Mouse (Mus musculus) induced T-regulatory cell, adult 2 months (primary cell): ENCODE data around the gene Lrp2.
"Not testable (repeated sequence)": the region's sequence is repeated elsewhere in the genome, so short reads cannot be mapped to it uniquely, and the experiment has no call there.

ENCODE experiments used
- DNase-seq: peaks from one replicate; pipeline ENCODE4 v3.0.0-alpha.2; 2012; ENCODE audit warnings: low read depth

Lrp2 gene

DNA sequence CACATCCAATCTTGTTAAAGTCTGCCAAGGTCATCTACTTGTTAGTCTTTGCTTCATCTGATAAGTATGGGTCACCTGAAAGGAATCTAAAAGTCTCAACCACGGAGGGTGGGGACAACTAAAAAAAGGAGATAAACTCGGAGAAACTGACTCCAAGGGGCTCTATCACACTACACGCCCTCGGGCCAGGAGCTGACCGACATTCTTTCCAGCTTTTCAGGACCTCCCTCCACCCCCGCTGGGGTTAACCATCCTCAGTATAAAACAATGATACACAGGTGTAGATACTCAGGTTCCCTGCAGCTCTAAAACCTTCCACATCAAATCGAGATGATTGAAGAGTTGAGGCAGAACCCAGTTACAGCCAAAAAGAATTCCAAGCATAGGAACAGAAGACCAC lies 3.0 kb downstream of the Lrp2 start:
- no peak for DNase-seq

DNA sequence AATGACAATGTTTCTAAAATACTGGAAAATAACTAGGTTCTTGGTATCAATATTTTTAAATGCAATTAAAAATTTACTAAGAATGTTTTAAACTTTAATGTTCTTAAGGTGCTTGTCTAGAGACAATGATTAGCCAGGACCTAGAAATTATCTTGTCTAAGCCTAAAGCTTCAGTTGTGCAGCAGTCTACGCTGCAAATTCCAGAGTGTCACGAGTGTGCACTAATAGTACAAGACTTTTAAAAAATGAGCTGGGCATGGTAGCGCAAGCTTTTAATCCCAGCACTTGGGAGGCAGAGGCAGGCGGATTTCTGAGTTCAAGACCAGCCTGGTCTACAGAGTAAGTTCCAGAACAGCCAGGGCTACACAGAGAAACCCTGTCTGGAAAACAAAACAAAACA lies 3.8 kb downstream of the Lrp2 start:
- not testable (repeated sequence) for DNase-seq

DNA sequence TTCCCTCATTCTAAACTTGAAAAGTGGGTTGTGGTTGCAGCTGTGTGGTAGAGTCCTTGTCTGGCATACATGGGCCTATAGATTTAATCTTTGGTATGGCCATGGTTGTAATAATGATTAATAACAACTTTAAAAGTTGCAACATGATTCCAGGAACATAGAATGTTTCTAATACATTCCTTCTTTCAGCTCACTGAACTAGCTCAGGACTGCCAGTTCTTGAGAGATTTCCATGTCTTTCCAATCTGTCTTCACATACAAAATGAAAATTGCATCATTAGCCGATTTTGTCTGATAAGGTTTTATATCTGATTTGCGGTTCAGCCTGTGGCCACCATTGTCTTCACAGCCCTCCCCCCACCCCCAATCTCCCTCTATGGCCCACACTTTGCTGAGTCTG lies 5.8 kb downstream of the Lrp2 start:
- no peak for DNase-seq

DNA sequence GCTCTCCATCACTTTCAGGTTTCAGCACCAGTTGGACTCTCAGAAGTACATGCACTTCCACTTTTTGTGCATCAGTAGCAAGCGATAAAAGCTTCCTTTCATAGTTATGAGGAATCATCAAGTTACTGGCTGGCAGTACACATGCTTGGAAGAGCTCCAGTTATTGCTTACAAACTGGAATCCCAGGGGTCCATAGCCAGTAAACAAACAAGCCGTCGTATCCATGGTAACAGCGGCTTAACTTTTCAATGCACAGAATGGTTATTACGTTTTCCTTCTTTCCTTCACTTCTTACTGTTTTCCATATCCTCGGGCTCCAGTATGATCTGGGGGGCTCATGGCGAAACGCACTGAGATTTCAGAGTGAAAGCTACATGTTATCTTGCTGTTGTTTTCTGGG lies 7.7 kb downstream of the Lrp2 start:
- DNase-seq: no peak

DNA sequence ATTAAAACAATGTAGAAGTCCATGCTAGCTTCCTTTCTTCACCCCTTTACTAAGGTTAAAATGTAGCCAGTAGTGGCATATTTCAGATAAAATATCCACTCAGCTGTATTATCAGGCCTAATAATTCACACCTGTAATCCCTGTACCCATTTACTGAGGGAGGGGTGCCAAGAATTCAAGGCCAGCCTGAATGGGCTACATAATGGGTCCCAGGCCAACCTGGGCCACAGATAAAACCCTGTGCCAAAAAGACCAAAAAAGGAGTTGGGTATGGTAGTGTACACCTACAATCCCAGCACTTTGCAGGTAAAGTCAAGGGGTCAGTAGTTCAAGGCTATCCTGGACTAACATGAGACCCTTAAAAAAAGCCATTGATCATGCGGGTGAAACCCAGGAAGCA lies 9.3 kb downstream of the Lrp2 start:
- no peak for DNase-seq

DNA sequence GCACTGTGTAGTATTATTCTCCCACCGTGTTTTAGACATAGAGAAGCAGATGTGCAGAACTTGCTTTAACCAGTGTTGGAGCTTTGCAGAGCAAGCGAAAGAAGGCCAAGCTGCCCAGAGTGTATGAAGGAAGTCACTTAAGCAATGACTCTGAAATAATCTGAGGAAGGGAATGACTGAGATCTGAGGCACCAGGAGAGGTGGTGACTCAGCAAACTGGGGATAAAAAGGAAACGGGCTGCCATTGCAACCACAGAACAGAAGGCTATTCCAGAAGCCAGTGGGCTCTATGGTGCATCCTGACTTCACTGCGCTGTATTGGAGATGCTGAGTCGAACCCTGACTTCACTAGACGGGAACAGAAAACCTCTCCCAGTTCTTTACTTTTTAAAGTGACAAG lies 10.9 kb downstream of the Lrp2 start:
- DNase-seq: no peak

DNA sequence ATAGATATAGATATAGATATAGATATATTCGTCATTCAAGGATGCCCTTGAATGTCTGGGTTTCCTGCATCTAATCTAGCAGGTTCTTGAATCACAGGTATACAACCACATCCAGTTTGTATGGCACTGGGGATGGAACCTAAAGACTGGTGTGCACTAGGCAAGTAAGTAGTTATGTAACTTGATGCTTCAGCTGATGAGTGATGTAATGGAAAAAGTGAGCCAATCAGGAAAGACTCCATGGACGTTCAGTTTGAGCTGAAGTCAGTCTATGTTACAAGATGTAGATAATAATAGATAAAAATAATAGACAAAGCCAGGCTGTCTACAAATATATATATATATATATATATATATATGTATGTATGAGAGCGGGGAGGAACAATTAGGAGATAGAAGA lies 11.6 kb downstream of the Lrp2 start:
- no peak for DNase-seq

DNA sequence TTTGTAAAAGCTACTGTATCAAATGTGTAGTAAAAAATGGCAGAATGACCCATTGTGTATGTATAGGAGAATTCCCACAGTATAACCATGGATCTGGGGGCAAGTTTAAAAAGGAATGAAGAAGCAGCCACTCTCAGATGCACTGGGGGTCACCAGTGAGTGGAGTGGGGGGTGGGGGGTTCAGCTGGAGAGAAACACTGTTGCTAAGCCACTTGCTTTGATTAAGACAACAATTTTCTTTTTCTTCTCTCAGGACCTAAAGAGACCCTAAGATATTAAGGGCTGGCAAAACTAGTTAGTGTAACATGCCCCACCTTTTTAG lies 12.2 kb downstream of the Lrp2 start:
- no peak for DNase-seq

DNA sequence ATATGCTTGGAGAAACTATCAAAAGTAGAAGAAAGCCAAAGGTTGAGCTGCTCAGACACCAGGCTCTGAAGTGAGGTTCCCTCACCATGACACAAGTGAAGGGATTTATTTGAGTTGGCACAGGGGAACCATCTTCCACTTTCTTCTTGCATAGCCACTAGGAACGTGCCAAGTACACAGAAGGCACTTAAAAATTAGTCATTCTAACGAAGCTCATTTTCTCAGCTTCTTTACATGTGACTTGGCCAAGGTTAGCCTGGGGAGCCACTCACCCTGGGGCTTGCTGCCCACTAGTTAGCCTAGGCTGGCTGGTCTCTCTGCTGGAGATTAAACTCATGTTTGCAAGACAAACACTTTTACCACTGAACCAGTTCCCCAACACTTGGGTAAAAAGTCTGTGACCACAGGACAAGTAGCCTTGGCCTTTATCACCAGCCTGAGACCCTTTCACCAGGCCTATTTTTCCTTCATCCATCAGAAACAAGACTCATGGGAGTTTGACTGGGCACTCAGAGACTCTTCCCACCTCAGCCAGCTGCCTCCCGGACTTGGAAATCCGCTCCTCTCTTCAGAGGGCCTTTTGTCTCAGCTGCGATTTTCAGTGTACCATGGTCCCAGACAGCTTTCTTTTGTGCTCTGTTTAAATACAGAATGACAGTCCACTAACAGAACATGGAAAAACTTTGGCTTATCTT lies 12.7 kb downstream of the Lrp2 start:
- DNase-seq: no peak

DNA sequence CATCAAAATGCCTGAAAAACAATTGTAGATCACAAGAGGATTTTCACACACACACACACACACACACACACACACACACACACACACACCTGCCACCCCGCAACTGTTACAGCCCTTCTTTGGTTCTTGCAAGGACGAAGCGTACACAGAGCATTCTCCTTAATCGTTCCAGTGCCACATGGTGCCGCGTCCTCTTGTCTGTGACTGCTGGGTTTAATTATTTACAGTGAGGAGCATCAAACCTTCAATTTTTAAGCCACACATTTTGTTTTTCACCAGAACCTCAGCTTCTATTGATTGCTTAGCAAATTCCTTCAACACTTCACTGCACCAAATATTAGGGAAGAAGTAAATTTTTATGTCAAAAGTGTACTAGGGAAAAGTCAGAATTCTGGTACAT lies 15.3 kb downstream of the Lrp2 start:
- no peak for DNase-seq

DNA sequence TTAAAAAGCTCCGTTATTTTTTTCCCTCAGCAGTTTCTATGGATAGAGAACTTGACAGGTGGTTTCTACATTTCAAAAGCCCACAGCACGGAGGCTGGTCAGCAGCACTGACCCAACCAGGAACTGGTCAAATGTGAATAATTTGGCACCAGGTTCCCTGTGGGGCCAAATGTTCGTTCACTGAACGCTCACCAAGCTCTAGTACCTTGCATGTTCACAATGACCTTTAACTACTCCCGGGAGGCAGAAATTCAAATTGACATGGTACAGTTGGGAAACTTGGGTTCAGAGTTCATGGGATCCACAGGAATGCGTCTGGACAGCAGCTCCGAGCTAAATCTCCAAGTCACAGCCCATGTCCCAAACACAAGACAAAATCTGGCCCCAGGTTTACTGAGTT lies 19.6 kb downstream of the Lrp2 start:
- no peak for DNase-seq

DNA sequence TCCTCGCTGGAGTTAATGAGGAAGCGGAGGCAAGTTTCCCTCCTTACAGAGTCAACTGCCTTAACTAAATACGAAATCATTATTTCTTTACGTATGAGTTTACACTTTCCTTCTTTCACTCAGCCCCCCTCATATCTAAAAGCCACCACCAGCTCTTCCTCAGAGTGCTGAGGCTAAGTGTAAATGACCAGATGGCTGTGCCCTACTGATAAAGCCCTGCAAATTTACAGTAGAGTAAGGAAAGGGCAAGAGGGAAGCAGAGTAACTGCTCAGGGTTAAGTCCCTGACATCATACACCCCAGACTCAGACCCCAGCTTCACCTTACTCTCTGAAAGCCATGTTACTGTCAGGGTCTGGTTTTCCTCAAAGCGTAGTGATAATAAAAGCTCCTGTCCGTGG lies 22.4 kb downstream of the Lrp2 start:
- DNase-seq: no peak

DNA sequence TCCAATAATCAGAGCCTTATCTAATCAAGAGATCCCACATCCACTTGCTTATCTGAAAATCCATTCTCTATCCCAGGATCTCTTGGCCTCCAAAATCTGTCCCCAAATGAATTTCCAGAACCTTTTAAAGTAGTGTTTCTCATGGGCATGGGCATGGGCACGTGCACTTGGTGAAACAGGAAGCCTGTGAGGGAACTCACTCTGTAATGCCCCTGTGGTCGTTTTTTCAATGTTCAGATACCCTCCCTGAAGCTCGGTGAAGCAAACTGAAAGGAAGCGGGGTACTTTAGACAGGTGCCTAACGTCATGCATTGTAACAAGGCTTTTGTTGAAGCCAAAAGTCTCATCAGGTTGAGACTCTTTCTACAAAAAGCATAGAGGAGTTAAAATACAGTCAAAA lies 23.1 kb downstream of the Lrp2 start:
- DNase-seq: no peak

DNA sequence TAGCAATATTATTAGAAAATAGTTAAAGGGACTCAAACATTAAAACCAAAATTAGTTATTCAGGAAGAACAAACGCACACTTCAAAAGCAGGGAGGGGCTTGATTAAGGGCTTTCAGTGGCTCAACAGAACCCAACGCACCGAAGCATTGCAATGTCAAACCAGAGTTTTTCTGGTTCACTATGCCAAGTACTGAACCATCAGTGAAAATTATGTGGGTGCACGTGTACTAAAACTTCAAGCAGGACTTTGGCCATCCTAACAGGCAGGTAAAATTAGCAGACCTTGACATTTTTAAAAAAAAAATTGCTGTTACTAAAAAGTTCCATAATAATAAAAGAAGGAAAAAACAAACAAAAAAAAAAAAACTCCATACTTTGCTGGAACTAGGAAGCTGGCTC lies 25.6 kb downstream of the Lrp2 start:
- DNase-seq: no peak

DNA sequence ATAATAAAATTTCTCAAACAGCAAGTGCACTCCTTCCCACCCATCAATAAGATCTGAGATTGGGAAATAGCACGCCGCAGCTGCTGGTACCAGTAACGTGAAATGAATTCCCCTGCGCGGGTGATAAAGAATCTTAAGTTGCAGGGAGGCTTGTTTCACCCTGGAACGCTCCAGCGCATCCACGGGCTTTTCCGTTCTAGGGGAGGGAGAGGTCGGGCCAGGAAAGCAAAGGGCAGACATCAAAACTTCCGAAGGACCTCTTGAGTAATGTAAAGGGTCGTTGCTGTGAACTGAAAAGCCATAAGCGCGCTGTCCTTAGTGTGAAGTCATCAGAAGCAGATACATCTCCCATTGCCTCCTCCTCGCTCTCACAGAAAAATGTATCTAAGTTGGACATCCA lies 26.5 kb downstream of the Lrp2 start:
- DNase-seq: no peak

DNA sequence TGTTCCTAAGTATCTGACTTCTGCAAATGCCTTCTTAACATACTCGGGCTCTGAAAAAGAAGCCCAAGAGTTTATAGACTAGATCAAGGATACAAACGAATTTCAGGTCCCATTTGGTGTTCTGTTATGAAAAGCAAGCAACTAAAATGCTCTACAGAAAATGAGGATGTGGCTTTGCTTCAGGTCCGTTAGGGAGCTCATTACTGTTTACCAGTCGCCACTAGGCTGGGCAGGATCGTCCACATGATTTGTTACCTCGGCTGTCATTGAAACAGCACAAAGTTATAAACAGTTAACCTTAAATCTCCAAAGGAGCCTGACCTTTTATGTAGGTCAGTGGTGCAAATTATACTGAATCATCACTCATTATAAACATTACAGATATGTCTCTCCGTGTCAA lies 29.2 kb downstream of the Lrp2 start:
- no peak for DNase-seq

DNA sequence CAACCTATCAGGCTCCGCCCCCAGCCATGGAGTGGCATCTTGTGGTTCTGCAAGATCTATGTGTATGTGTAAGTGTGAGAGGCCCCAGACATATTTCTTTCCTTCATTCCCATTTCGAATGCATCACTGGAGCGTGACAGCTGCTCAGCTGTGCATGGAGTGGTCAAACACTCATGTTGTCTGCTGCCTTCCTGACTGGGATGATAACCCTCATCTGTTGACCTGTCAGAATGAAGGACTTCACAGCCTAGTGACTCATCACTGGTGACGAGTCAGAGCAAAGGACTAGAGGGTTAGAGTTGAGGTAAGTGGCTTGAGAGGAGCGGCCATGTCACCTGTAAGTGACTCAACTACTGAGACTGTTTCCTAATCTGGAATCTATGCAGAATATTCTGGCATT lies 34.2 kb downstream of the Lrp2 start:
- DNase-seq: no peak

DNA sequence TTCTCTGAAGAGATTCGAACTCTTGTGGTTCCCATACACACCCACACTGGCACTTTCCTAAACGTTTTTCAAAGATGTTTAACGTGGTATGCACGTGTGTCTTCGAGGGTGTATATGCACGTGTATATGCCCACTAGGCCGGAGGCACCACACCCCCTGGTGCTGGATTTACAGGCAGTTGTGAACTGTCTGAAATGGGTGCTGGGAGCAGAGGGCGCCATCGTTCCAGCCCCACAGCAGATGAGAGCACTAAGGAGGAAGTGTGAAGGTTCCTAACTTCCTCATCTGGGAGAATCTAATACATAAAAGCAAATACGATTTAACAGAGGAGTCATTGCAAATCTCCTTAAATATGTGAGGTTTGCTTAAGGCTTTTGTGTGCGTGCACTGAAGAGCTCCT lies 39.0 kb downstream of the Lrp2 start:
- DNase-seq: no peak

DNA sequence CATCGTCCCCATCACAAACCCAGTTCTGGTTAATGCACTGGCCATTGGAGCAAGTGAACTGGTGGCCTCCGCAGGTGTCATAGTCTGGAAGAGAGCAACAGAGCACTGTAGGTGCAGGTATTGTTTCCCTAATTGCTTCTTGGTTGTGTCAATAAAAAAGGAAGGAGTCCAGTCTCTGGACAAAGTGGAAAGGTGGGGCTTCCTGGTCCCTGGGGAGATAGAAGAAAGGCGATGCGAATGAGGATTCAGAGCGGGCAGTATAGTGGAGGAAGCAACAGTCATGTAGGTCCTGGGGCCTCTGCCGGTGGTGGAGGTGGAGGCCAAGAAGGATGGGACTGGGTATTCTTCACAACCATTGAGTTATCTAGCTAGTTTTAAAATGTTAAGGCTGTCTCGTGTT lies 49.8 kb downstream of the Lrp2 start:
- DNase-seq: no peak

DNA sequence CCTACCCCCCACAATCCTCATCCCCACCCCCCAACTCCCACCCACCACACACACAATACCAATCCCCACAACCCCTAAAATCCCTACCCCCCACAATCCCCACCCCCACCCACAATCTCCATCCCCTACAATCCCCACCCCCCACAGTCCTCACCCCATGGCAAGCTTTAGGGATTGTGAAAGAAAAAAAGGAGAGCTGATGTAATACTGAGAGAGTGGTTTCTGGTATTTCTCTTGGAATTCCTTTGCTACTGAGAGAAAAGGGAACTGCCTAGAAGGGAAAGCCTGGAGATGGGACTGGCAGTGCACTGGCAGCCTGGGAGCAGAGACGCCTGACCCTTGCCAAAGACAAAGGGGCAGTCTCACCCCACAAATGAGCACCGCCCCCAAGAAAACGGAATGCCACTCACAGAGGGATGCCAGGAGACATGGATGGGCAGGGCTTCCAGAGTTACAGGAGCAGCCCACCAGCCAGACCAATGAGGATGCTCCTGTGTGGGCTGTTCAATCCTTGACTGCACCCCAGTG lies 54.3 kb downstream of the Lrp2 start:
- DNase-seq: no peak

DNA sequence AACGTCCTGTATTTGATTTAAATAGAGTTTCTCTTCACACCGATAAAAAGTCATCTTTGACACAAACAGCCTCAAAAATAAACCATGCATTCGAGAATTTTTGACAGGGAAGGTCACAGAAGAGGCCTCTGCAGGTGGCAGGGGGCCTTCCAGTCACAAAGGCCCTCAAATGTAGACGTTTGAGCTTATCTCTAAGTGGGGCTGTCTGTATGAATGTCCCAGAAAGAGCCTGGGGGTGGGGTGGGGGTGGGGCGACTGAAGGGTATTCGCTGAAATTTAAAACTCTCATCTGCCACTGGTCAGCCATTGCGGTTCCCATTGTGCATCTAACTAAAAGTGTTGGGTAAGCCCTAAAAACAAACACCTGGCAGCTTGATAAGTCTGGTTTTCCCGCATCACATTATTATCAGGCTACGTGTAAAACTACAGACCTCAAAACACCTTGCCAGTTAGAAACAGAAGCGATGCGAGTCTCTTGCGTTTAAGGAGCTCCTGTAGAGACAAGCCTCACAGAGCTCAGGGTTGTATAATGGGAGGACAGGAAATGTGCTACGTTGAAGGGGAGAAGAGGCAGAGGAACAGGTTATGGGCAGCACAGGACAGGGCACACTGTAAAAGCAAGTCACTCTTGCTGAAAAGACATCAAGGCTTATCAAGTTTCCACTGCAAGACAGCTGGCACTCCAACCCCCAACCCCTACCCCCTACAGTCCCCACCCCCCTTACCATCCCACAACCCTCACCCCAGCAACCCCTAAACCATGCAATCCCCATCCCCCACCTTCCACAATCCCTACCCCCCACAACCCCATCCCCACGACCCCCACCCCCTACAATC lies 55.0 kb downstream of the Lrp2 start:
- no peak for DNase-seq

DNA sequence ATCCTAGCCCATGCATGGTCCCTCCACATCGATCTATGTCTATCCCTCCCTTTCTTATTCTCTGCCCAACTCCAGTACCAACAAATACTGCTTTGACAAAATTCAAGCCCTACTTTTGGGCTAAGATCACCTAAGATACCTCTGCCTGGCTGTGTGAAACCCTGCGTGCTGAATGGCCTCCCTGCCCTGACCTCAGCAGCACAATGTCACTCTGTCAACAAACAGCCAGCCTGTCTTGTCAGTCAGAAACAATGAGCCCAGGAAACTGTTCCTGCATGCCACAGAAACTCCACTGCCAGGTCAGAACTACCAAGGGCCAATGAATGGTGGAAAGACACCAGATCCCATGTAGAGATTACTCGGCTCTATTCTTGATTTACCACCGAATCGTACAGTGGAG lies 55.7 kb downstream of the Lrp2 start:
- no peak for DNase-seq

DNA sequence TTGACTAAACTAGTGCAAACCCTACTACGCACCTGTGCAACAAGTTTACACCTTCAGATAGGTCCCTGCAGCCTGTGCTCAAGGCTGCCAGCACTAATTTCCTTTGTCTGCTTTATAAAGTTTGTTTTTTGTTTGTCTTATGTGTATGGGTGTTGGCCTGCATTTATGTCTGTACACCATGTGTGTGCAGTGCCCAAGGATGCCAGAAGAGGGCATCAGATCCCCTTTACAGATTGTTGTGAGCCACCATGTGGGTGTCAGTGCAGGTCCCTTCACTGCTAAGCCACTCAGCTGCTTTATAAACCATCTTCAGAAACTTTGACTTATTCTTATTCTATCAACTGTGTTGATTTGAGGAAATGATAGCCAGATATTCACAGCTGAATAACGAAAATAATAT lies 65.6 kb downstream of the Lrp2 start:
- DNase-seq: no peak

DNA sequence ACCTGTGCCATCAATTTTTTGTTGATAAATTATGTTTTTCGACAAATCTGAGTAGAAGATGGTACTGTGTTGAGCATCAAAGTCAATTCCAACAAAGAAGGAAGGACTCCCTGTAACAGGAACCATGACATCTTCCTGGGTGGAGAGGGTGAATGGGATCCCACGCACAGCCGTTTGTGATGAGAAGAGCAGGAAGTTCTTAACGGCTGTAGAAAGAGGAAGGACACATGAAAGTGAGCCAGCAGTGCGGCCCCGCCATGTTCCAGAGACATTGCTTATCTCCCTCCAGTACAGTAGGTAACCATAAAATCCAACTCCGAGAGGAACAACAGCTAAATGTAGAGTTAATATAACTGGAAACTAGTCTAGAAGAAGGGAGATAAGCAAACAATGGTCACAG lies 67.6 kb downstream of the Lrp2 start:
- no peak for DNase-seq
